Mouse (Mus musculus) forebrain, embryonic 16.5 days (tissue): ENCODE measurements at regions not wholly inside any gene's neighbourhood (a gene's known extent, or its start where the extent isn't known, plus 50 kb on each side); places are given as distances from the start of the nearest gene placed in this dataset.

Source experiments
- ATAC-seq: fragments of 200-750 bp; cut with Nextera tagmentation; 2 replicates; pipeline ENCODE4 v1.8.0; 2017; ENCODE audit warnings: mild to moderate bottlenecking, moderate library complexity
- H3K27ac ChIP-seq: fragments of 300-500 bp; sonication (generic); 2 replicates; pipeline ENCODE4 v1.5.1; 2014; ENCODE audit warnings: low read length, control low read depth
- H3K27me3 ChIP-seq: fragments of 300-500 bp; sonication (generic); replicated peaks from 2 replicates; pipeline ENCODE4 v1.6.1; 2014; ENCODE audit warnings: low read length; ENCODE audit not compliant: control insufficient read depth, insufficient read depth
- H3K36me3 ChIP-seq: fragments of 300-500 bp; sonication (generic); 2 replicates; pipeline ENCODE4 v1.6.1; 2014; ENCODE audit not compliant: control insufficient read depth, insufficient read depth
- H3K4me1 ChIP-seq: fragments of 300-500 bp; sonication (generic); replicated peaks from 2 replicates; pipeline ENCODE4 v1.6.1; 2014; ENCODE audit warnings: low read length; ENCODE audit not compliant: control insufficient read depth, insufficient read depth
- H3K4me2 ChIP-seq: fragments of 300-500 bp; sonication (generic); 2 replicates; pipeline ENCODE4 v1.6.1; 2014; ENCODE audit warnings: mild to moderate bottlenecking, low read length, control low read depth
- H3K4me3 ChIP-seq: fragments of 300-500 bp; sonication (generic); replicated peaks from 2 replicates; pipeline ENCODE4 v1.5.1; 2014; ENCODE audit warnings: mild to moderate bottlenecking, low read length, control low read depth
- H3K9ac ChIP-seq: fragments of 300-500 bp; sonication (generic); replicated peaks from 2 replicates; pipeline ENCODE4 v1.6.1; 2014; ENCODE audit warnings: low read depth, low read length, control low read depth
- H3K9me3 ChIP-seq: fragments of 300-500 bp; sonication (generic); 2 replicates; pipeline ENCODE4 v1.6.1; 2016; ENCODE audit warnings: low read length; ENCODE audit not compliant: control insufficient read depth
- WGBS: fragments of 180-500 bp; shearing (Covaris S2); extraction: QIAGEN DNeasy Blood & Tissue Kit; methylation state at CpG from one replicate; pipeline ENCODE4 v1.1.7; 2014; 5-methylcytosine and 5-hydroxymethylcytosine counted together

GRCm38 (mm10) chr13:7691232-7691631 lies 511.4 kb upstream of the Adarb2 start:
- Histone ChIP-seq H3K36me3 (no peaks in the 10 kb centered on the region), H3K9me3 (no peaks in the 10 kb centered on the region), H3K4me1 (no peaks in the 10 kb centered on the region), H3K4me2 (no peak overlapping the region), H3K9ac (no peak overlapping the region), H3K4me3 (no peak overlapping the region), H3K27me3 (no peaks in the 10 kb centered on the region), H3K27ac (no peak overlapping the region)
- ATAC-seq = no peak
- 65% methylated on average over 5 of the region's 5 CpGs for WGBS

GRCm38 (mm10) chr13:7697647-7698365 lies 504.9 kb upstream of the Adarb2 start:
- H3K9me3 ChIP-seq = no peaks in the 10 kb centered on the region
- 88% methylated on average over 4 of the region's 4 CpGs for WGBS
- H3K4me1 ChIP-seq = no peaks in the 10 kb centered on the region
- H3K27me3 ChIP-seq = no peaks in the 10 kb centered on the region
- H3K4me3 ChIP-seq = no peak overlapping the region
- ATAC-seq = no peak
- no peak overlapping the region for H3K9ac ChIP-seq
- no peak overlapping the region for H3K4me2 ChIP-seq
- H3K36me3 ChIP-seq = no peaks in the 10 kb centered on the region
- no peak overlapping the region for H3K27ac ChIP-seq

- H3K4me1 ChIP-seq = no peaks in the 10 kb centered on the region
- H3K4me3 ChIP-seq = no peak overlapping the region
- no peak overlapping the region for H3K9ac ChIP-seq
- no peaks in the 10 kb centered on the region for H3K9me3 ChIP-seq
- no peak overlapping the region for H3K27ac ChIP-seq
- H3K4me2 ChIP-seq = no peak overlapping the region
- whole genome bisulfite sequencing = 73% methylated on average over 2 of the region's 2 CpGs
- ATAC-seq = no peak
- H3K27me3 ChIP-seq = no peaks in the 10 kb centered on the region
- H3K36me3 ChIP-seq = no peaks in the 10 kb centered on the region
Observed at GRCm38 (mm10) chr13:7721558-7721957, 481.1 kb upstream of the Adarb2 start.

- Histone ChIP-seq H3K36me3 (no peaks in the 10 kb centered on the region), H3K4me3 (no peak overlapping the region), H3K27ac (no peak overlapping the region), H3K4me1 (no peaks in the 10 kb centered on the region), H3K9ac (no peak overlapping the region), H3K27me3 (no peaks in the 10 kb centered on the region), H3K4me2 (no peak overlapping the region), H3K9me3 (no peaks in the 10 kb centered on the region)
- WGBS = 82% methylated on average over 1 of the region's 1 CpGs
- no peak for ATAC-seq
Observed at GRCm38 (mm10) chr13:7749688-7750087, 453.0 kb upstream of the Adarb2 start.

GRCm38 (mm10) chr13:7785252-7785651 lies 417.4 kb upstream of the Adarb2 start:
- ATAC-seq = peak; percentile 77
- no peaks in the 10 kb centered on the region for H3K27me3 ChIP-seq
- no peaks in the 10 kb centered on the region for H3K9me3 ChIP-seq
- H3K4me3 ChIP-seq = no peak overlapping the region
- H3K27ac ChIP-seq = no peak overlapping the region
- 69% methylated on average over 3 of the region's 3 CpGs for WGBS
- H3K4me2 ChIP-seq = no peak overlapping the region
- no peak overlapping the region for H3K9ac ChIP-seq
- H3K4me1 ChIP-seq = no peaks in the 10 kb centered on the region
- H3K36me3 ChIP-seq = no peaks in the 10 kb centered on the region

- Histone ChIP-seq H3K9ac (no peak overlapping the region), H3K9me3 (no peaks in the 10 kb centered on the region), H3K4me3 (no peak overlapping the region), H3K4me2 (no peak overlapping the region), H3K36me3 (no peaks in the 10 kb centered on the region), H3K27me3 (no peaks in the 10 kb centered on the region), H3K4me1 (no peaks in the 10 kb centered on the region), H3K27ac (no peak overlapping the region)
- 88% methylated on average over 2 of the region's 2 CpGs for WGBS
- no peak for ATAC-seq
Observed at GRCm38 (mm10) chr13:7790069-7790468, 412.6 kb upstream of the Adarb2 start.
